Mouse (Mus musculus): ENCODE data around the gene Nrp2. TPM values are rescaled to one million over a fixed set of nuclear protein-coding genes. Genes with fewer than 3 reads are reported as not detected.
A peak's percentile ranks its signal among the peaks of the same experiment; 100 is the strongest.

Gene Nrp2
- polyA plus RNA-seq, 1 experiment from 2014 or later, result 7.1 TPM

GRCm38 (mm10) chr1:62750408-62751008, 47.4 kb downstream of the Nrp2 start:
- H3K9me3 ChIP-seq (ENCODE audit: control insufficient read depth, low read length), result no peaks in the 10 kb centered on the region
- H3K27ac ChIP-seq (ENCODE audit: low read depth, low read length), result no peak overlapping the region
- 81% methylated on average over 5 of the region's 5 CpGs for WGBS
- no peak overlapping the region for H3K4me2 ChIP-seq (replicated peaks; ENCODE audit: low read depth, low read length)
- H3K27me3 ChIP-seq (ENCODE audit: control insufficient read depth, insufficient read depth, low read length), result no peaks in the 10 kb centered on the region
- H3K4me1 ChIP-seq (ENCODE audit: control insufficient read depth, insufficient read depth, low read length), result peaks cover 16% of the 10 kb centered on the region; the same call in 1 of the 2 replicates
- no peaks in the 10 kb centered on the region for H3K36me3 ChIP-seq (ENCODE audit: control insufficient read depth, insufficient read depth, low read length)
- H3K4me3 ChIP-seq (ENCODE audit: low read length), result no peak overlapping the region
- ATAC-seq (ENCODE audit: low FRiP score, low TSS enrichment), result no peak
- no peak overlapping the region for H3K9ac ChIP-seq (ENCODE audit: low read depth, low read length)

DNA sequence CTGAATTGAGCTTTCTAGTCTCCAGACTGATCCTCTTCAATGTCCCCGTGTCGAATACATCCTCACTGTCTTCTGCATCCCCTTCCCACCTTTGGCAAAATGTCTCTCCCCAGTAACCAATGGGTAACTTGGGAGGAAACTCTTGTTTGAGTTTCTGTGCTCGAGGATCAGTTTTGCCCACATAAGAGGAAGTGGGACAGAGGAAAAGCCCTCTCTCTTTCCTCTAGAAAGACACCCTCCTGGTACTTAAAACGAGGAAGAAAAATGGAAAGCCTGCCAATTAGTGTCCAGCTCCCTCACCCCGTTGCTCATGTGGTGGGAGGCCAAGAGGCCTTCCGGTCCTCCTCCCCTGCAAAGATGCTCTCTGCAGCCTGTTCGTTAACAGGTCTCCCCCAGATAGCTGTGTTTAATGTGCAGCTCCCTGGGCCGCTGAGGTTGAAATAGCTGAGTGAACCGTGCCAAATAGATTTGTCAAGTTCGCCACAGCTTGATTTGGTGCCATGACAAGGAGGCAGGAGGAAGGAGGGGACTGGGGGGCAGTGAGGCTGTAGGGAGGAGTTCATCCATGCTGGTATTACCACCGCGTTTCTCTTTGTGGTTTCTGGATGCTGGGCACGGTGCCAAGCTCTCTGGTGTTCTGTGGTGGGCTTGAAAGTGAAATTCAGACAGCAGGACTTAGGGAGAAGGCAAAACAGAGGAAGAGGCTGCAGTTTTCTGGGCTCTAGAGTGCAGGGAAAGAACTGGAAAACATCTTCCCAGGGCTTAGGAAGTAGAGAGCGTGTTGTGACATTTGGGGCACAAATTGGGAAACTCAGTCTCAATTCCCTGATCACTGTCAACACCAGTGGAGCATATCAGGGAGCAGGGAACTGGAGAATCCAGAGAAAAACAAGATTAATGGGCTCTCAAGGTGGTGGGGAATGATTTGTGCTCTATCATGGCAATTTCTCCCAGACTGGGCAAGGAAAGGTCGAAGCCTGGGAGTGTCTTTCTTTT, 48.2 kb downstream of the Nrp2 start:
- Histone ChIP-seq H3K4me3 (ENCODE audit: low read length) (no peak overlapping the region), H3K27ac (ENCODE audit: low read depth, low read length) (peak overlapping the region; percentile 62; the same call in 1 of the 2 replicates), H3K9ac (ENCODE audit: low read depth, low read length) (no peak overlapping the region), H3K9me3 (ENCODE audit: control insufficient read depth, low read length) (no peaks in the 10 kb centered on the region), H3K36me3 (ENCODE audit: control insufficient read depth, insufficient read depth, low read length) (no peaks in the 10 kb centered on the region), H3K4me2 (replicated peaks; ENCODE audit: low read depth, low read length) (peak overlapping the region; percentile 13; the same call in 1 of the 2 replicates), H3K4me1 (ENCODE audit: control insufficient read depth, insufficient read depth, low read length) (peaks cover 16% of the 10 kb centered on the region; the same call in 1 of the 2 replicates), H3K27me3 (ENCODE audit: control insufficient read depth, insufficient read depth, low read length) (no peaks in the 10 kb centered on the region)
- ATAC-seq (ENCODE audit: low FRiP score, low TSS enrichment), result peak; percentile 47
- 22% methylated on average over 15 of the region's 15 CpGs for WGBS

DNA sequence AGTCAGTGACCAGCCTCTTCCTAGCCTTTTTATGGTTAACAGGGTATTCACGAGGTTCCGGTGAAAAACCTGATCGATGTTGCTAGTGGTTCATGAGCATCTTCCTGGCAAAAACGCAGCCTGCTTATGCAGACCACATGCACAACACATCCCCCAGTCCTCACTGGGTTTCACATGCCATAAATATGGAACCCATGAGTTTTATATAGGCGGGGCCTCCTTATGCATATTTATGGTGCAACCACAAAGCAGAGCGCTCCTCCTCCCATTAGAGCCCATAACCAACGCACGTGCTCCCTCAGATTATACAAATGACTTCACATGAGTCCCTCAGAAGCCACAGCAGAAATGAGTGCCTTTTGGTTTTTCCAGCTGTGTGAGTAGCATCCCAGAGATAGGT, 49.0 kb downstream of the Nrp2 start:
- Histone ChIP-seq H3K9me3 (ENCODE audit: control insufficient read depth, low read length) (no peaks in the 10 kb centered on the region), H3K36me3 (ENCODE audit: control insufficient read depth, insufficient read depth, low read length) (no peaks in the 10 kb centered on the region), H3K4me2 (replicated peaks; ENCODE audit: low read depth, low read length) (no peak overlapping the region), H3K4me1 (ENCODE audit: control insufficient read depth, insufficient read depth, low read length) (peaks cover 16% of the 10 kb centered on the region; the same call in 1 of the 2 replicates), H3K9ac (ENCODE audit: low read depth, low read length) (no peak overlapping the region), H3K4me3 (ENCODE audit: low read length) (no peak overlapping the region), H3K27ac (ENCODE audit: low read depth, low read length) (no peak overlapping the region), H3K27me3 (ENCODE audit: control insufficient read depth, insufficient read depth, low read length) (no peaks in the 10 kb centered on the region)
- 73% methylated on average over 8 of the region's 8 CpGs for WGBS
- ATAC-seq (ENCODE audit: low FRiP score, low TSS enrichment), result no peak

GRCm38 (mm10) chr1:62752661-62753333, 49.7 kb downstream of the Nrp2 start:
- Histone ChIP-seq H3K4me3 (ENCODE audit: low read length) (no peak overlapping the region), H3K4me2 (replicated peaks; ENCODE audit: low read depth, low read length) (no peak overlapping the region), H3K9me3 (ENCODE audit: control insufficient read depth, low read length) (no peaks in the 10 kb centered on the region), H3K27me3 (ENCODE audit: control insufficient read depth, insufficient read depth, low read length) (no peaks in the 10 kb centered on the region), H3K36me3 (ENCODE audit: control insufficient read depth, insufficient read depth, low read length) (no peaks in the 10 kb centered on the region), H3K9ac (ENCODE audit: low read depth, low read length) (no peak overlapping the region), H3K27ac (ENCODE audit: low read depth, low read length) (no peak overlapping the region), H3K4me1 (ENCODE audit: control insufficient read depth, insufficient read depth, low read length) (peaks cover 16% of the 10 kb centered on the region; the same call in 1 of the 2 replicates)
- no peak for ATAC-seq (ENCODE audit: low FRiP score, low TSS enrichment)
- WGBS, result 80% methylated on average over 7 of the region's 7 CpGs

- Histone ChIP-seq H3K4me1 (ENCODE audit: control insufficient read depth, insufficient read depth, low read length) (peaks cover 16% of the 10 kb centered on the region; the same call in 1 of the 2 replicates), H3K4me2 (replicated peaks; ENCODE audit: low read depth, low read length) (no peak overlapping the region), H3K36me3 (ENCODE audit: control insufficient read depth, insufficient read depth, low read length) (no peaks in the 10 kb centered on the region), H3K27ac (ENCODE audit: low read depth, low read length) (no peak overlapping the region), H3K4me3 (ENCODE audit: low read length) (no peak overlapping the region), H3K9me3 (ENCODE audit: control insufficient read depth, low read length) (no peaks in the 10 kb centered on the region), H3K27me3 (ENCODE audit: control insufficient read depth, insufficient read depth, low read length) (no peaks in the 10 kb centered on the region), H3K9ac (ENCODE audit: low read depth, low read length) (no peak overlapping the region)
- 52% methylated on average over 8 of the region's 8 CpGs for WGBS
- ATAC-seq (ENCODE audit: low FRiP score, low TSS enrichment), result peak; percentile 36; the same call in 1 of the 2 replicates
These were observed 51.2 kb downstream of the Nrp2 start for GRCm38 (mm10) chr1:62754066-62754835.

DNA sequence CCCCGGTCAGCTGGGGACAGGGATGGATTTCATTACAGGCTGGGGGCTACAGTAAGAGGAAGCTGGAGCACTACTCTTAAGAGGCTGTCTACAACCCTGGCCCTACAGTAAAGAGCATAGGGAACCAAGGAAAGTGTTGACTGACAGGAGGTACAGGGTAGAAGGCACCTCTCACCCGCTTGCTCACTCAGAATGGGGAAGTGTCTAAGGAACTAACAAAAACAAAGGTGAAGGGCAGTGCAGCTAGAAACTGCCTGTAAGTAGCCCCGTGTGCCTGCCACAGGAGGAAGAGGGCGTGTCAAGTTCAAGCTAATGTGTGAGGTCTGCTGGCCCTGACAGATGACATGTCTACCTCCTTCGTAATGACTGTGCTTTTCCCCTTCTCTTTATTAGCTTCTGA, 57.0 kb downstream of the Nrp2 start:
- peak; percentile 29; the same call in 1 of the 2 replicates for ATAC-seq (ENCODE audit: low FRiP score, low TSS enrichment)
- H3K36me3 ChIP-seq (ENCODE audit: control insufficient read depth, insufficient read depth, low read length), result no peaks in the 10 kb centered on the region
- H3K9me3 ChIP-seq (ENCODE audit: control insufficient read depth, low read length), result no peaks in the 10 kb centered on the region
- no peak overlapping the region for H3K4me3 ChIP-seq (ENCODE audit: low read length)
- H3K27ac ChIP-seq (ENCODE audit: low read depth, low read length), result no peak overlapping the region
- no peaks in the 10 kb centered on the region for H3K27me3 ChIP-seq (ENCODE audit: control insufficient read depth, insufficient read depth, low read length)
- H3K9ac ChIP-seq (ENCODE audit: low read depth, low read length), result no peak overlapping the region
- H3K4me2 ChIP-seq (replicated peaks; ENCODE audit: low read depth, low read length), result no peak overlapping the region
- H3K4me1 ChIP-seq (ENCODE audit: control insufficient read depth, insufficient read depth, low read length), result peaks cover 5% of the 10 kb centered on the region
- 19% methylated on average over 5 of the region's 5 CpGs for WGBS

DNA sequence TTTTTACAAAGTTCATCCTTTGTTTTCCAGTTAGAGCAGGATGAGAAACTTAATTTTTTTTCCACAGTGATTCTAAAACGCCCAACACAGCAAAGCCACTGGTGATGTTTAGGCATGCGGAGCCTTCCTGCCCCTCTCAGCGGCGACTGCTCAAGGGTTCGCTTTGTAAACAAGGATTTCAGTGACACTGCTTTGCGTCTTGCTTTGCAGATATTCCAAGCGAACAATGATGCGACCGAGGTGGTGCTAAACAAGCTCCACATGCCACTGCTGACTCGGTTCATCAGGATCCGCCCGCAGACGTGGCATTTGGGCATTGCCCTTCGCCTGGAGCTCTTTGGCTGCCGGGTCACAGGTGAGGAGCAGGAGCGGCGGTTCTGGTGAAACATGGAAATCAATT, 57.5 kb downstream of the Nrp2 start:
- Histone ChIP-seq H3K27ac (ENCODE audit: low read depth, low read length) (no peak overlapping the region), H3K4me1 (ENCODE audit: control insufficient read depth, insufficient read depth, low read length) (peaks cover 8% of the 10 kb centered on the region), H3K9ac (ENCODE audit: low read depth, low read length) (no peak overlapping the region), H3K9me3 (ENCODE audit: control insufficient read depth, low read length) (no peaks in the 10 kb centered on the region), H3K4me2 (replicated peaks; ENCODE audit: low read depth, low read length) (no peak overlapping the region), H3K27me3 (ENCODE audit: control insufficient read depth, insufficient read depth, low read length) (no peaks in the 10 kb centered on the region), H3K4me3 (ENCODE audit: low read length) (no peak overlapping the region), H3K36me3 (ENCODE audit: control insufficient read depth, insufficient read depth, low read length) (no peaks in the 10 kb centered on the region)
- ATAC-seq (ENCODE audit: low FRiP score, low TSS enrichment), result no peak
- 71% methylated on average over 17 of the region's 17 CpGs for WGBS

DNA sequence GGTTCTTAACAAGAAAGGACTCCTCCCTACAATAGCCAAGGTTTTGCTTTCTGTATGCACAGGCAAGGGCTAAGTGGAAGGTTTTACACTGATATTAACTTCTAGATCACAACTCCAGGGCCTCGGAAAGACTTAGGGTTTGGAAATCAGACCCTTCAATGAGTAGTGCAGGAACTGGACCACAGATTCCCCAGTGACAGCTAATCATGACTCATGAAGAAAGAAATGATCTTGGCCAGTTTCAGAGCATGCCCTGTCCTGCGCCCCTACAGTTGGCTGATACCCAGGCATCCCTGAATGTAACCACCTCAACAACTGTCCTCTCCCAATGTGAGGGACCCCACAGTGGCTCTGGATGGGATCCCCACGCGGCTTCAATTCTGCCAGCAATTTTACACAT, 60.7 kb downstream of the Nrp2 start:
- no peak overlapping the region for H3K4me2 ChIP-seq (replicated peaks; ENCODE audit: low read depth, low read length)
- no peaks in the 10 kb centered on the region for H3K9me3 ChIP-seq (ENCODE audit: control insufficient read depth, low read length)
- peaks cover 26% of the 10 kb centered on the region for H3K4me1 ChIP-seq (ENCODE audit: control insufficient read depth, insufficient read depth, low read length)
- H3K9ac ChIP-seq (ENCODE audit: low read depth, low read length), result no peak overlapping the region
- 89% methylated on average over 4 of the region's 4 CpGs for WGBS
- H3K27ac ChIP-seq (ENCODE audit: low read depth, low read length), result no peak overlapping the region
- ATAC-seq (ENCODE audit: low FRiP score, low TSS enrichment), result no peak
- peaks cover 4% of the 10 kb centered on the region; the same call in 1 of the 2 replicates for H3K27me3 ChIP-seq (ENCODE audit: control insufficient read depth, insufficient read depth, low read length)
- no peak overlapping the region for H3K4me3 ChIP-seq (ENCODE audit: low read length)
- H3K36me3 ChIP-seq (ENCODE audit: control insufficient read depth, insufficient read depth, low read length), result no peaks in the 10 kb centered on the region
